Mouse (Mus musculus) cerebellum, postnatal 14 days (tissue): ENCODE results near the gene Mdp1.
A peak's percentile ranks its signal among the peaks of the same experiment; 100 is the strongest.

Experiments
- DNase-seq, 2 experiments: peaks; one replicate each; pipeline ENCODE4 v3.0.0; 2021; ENCODE audit warnings: mixed read lengths in 2 of 2

Gene Mdp1

GRCm38 (mm10) chr14:55659960-55660573, at the start of gene Mdp1:
Gene Mdp1 (minus strand): TSS chr14:55660508.
- DNase-seq = peak; percentile 87

GRCm38 (mm10) chr14:55709509-55709908, 49.2 kb upstream of the Mdp1 start:
- no peak for DNase-seq

GRCm38 (mm10) chr14:55707397-55707796, 47.1 kb upstream of the Mdp1 start:
- no peak for DNase-seq

- no peak for DNase-seq
Measured at GRCm38 (mm10) chr14:55706051-55706600, 45.8 kb upstream of the Mdp1 start.

- DNase-seq = no peak
Measured at GRCm38 (mm10) chr14:55702761-55703160, 42.5 kb upstream of the Mdp1 start.

GRCm38 (mm10) chr14:55701131-55701530, 40.8 kb upstream of the Mdp1 start:
- DNase-seq = no peak

- DNase-seq = no peak
Measured at GRCm38 (mm10) chr14:55697226-55697625, 36.9 kb upstream of the Mdp1 start.

- no peak for DNase-seq
Measured at GRCm38 (mm10) chr14:55689433-55689832, 29.1 kb upstream of the Mdp1 start.

GRCm38 (mm10) chr14:55682118-55682493, 21.8 kb upstream of the Mdp1 start:
- no peak for DNase-seq

- peak; percentile 96 to 98 for DNase-seq
Measured at GRCm38 (mm10) chr14:55681160-55682117, 21.1 kb upstream of the Mdp1 start, which contains the start of gene Tinf2. Gene Tinf2 (minus strand): TSS chr14:55681820.

GRCm38 (mm10) chr14:55677615-55678014, 17.3 kb upstream of the Mdp1 start:
- no peak for DNase-seq

GRCm38 (mm10) chr14:55672741-55673060, 12.4 kb upstream of the Mdp1 start:
- DNase-seq = no peak

- DNase-seq = peak; percentile 86 to 88
Measured at GRCm38 (mm10) chr14:55671833-55672740, 11.8 kb upstream of the Mdp1 start, which contains the start of the genes Gmpr2 and Nedd8. Gene Gmpr2 (plus strand): TSS chr14:55671941. Gene Nedd8 (minus strand): TSS chr14:55672124.

- DNase-seq = no peak
Measured at GRCm38 (mm10) chr14:55671486-55671832, 11.2 kb upstream of the Mdp1 start.

- no peak for DNase-seq
Measured at GRCm38 (mm10) chr14:55660636-55661035, 328 bp upstream of the Mdp1 start.

GRCm38 (mm10) chr14:55658011-55658410, 2.3 kb downstream of the Mdp1 start:
- no peak for DNase-seq

- no peak for DNase-seq
Measured at GRCm38 (mm10) chr14:55656935-55657334, 3.4 kb downstream of the Mdp1 start.

- DNase-seq = no peak
Measured at GRCm38 (mm10) chr14:55651528-55651927, 8.8 kb downstream of the Mdp1 start.

- no peak for DNase-seq
Measured at GRCm38 (mm10) chr14:55649884-55650283, 10.4 kb downstream of the Mdp1 start, which contains the start of gene Tssk4. Gene Tssk4 (plus strand): TSS chr14:55650184.

- no peak for DNase-seq
Measured at GRCm38 (mm10) chr14:55644261-55644888, 15.9 kb downstream of the Mdp1 start.

GRCm38 (mm10) chr14:55643060-55643907, 17.0 kb downstream of the Mdp1 start, which contains the start of gene Tm9sf1:
Gene Tm9sf1 (minus strand): TSS chr14:55643806.
- DNase-seq = peak; percentile 80 to 88
